Mouse (Mus musculus): Measurements from ENCODE around the gene Cep170.

- TF ChIP-seq CTCF (IDR thresholded peaks at IDR 0.05; ENCODE audit: low read depth, low read length) (no peak), TAL1 (conservative IDR thresholded peaks at IDR 0.05; ENCODE audit: low read depth, low read length) (no peak), GATA1 (IDR thresholded peaks at IDR 0.05; ENCODE audit: borderline replicate concordance, low read length) (no peak), POLR2AphosphoS5 (IDR thresholded peaks at IDR 0.05; ENCODE audit: insufficient replicate concordance, low read depth, low read length) (no peak)
Observed at GRCm38 (mm10) chr1:176827945-176828485, 14.1 kb upstream of the Cep170 start.
